Mouse (Mus musculus): ENCODE data around the gene Enpp5. TPM values are rescaled to one million over a fixed set of nuclear protein-coding genes. Genes with fewer than 3 reads are reported as not detected.
A peak's percentile ranks its signal among the peaks of the same experiment; 100 is the strongest.

The Enpp5 gene
- polyA plus RNA-seq, 1 experiment from 2014 or later = 10.7 TPM

DNA sequence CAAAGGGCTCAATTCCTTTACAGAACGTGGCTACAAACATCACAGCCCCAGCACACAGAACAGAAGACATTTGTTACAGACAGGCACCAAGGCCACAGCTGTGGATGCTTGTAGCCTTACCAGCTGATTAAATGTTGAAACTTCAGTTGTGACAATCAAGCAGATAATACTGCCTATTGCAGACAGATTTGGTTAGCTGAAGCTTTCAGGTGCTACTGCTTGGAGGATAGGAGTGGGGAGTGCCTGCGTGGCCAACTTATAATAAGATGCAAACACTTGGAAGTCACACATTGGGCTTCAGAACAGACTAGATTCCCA lies 811 bp upstream of the Enpp5 start:
- Histone ChIP-seq H3K4me2 (ENCODE audit: low read depth, low read length) (no peak overlapping the region), H3K4me1 (ENCODE audit: control insufficient read depth, low read depth, low read length) (no peaks in the 10 kb centered on the region; the same call in 1 of the 2 replicates), H3K9me3 (replicated peaks; ENCODE audit: control insufficient read depth, low read length) (no peaks in the 10 kb centered on the region), H3K9ac (ENCODE audit: low read depth, low read length) (no peak overlapping the region), H3K36me3 (ENCODE audit: control insufficient read depth, insufficient read depth) (no peaks in the 10 kb centered on the region), H3K27ac (ENCODE audit: low read length) (no peak overlapping the region), H3K27me3 (ENCODE audit: control insufficient read depth, insufficient read depth, low read depth, low read length) (no peaks in the 10 kb centered on the region), H3K4me3 (ENCODE audit: low read depth, low read length) (no peak overlapping the region)
- ATAC-seq (ENCODE audit: low read depth) = no peak
- 55% methylated on average over 2 of the region's 2 CpGs for WGBS (ENCODE audit: insufficient replicate concordance)

DNA sequence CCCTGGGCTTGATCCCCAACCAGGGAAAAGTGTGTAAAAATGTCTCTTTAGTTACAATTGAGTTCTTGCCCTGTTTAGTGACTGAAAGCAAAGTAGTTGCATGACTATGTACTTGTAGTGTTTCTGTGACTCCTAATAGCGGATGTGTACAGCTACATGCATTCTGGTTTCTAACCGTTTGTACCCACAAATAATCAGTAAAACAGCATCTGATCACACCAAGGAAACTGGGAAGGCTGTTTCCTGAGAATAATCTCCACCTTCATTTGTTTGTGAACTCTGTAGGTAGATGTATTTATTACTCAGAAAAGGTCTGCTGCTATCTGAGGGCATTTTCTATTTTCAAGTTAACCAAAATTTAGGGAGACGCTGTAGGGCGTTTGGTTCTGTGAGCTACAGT lies 4.5 kb downstream of the Enpp5 start:
- no peak overlapping the region for H3K4me2 ChIP-seq (ENCODE audit: low read depth, low read length)
- H3K36me3 ChIP-seq (ENCODE audit: control insufficient read depth, insufficient read depth) = no peaks in the 10 kb centered on the region
- H3K4me3 ChIP-seq (ENCODE audit: low read depth, low read length) = no peak overlapping the region
- H3K27ac ChIP-seq (ENCODE audit: low read length) = no peak overlapping the region
- H3K9ac ChIP-seq (ENCODE audit: low read depth, low read length) = no peak overlapping the region
- WGBS (ENCODE audit: insufficient replicate concordance) = 45% methylated on average over 4 of the region's 4 CpGs
- H3K27me3 ChIP-seq (ENCODE audit: control insufficient read depth, insufficient read depth, low read depth, low read length) = no peaks in the 10 kb centered on the region
- no peaks in the 10 kb centered on the region for H3K9me3 ChIP-seq (replicated peaks; ENCODE audit: control insufficient read depth, low read length)
- H3K4me1 ChIP-seq (ENCODE audit: control insufficient read depth, low read depth, low read length) = no peaks in the 10 kb centered on the region; the same call in 1 of the 2 replicates
- ATAC-seq (ENCODE audit: low read depth) = no peak

DNA sequence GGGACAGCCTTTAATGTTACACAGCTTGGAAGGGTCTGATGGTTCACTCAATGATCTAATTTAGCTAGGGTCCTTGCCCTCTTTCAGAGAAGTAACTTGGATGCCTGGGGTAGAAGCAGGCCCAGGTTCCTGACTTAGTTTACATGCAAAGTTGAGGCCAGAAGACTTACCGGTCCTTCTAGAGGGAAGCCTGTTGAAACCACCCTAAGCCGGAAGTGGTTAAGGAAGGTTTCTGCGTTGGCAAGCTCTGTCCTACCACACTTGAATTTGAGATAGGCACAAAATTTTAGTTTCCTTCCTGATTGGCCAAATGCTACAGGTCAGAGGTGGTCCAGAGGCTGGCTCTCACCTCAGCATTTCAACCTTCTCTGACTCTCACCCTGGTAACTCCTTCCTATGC lies 9.6 kb downstream of the Enpp5 start:
- Histone ChIP-seq H3K4me1 (ENCODE audit: control insufficient read depth, low read depth, low read length) (no peaks in the 10 kb centered on the region), H3K4me2 (ENCODE audit: low read depth, low read length) (no peak overlapping the region), H3K9me3 (replicated peaks; ENCODE audit: control insufficient read depth, low read length) (no peaks in the 10 kb centered on the region), H3K27ac (ENCODE audit: low read length) (no peak overlapping the region), H3K36me3 (ENCODE audit: control insufficient read depth, insufficient read depth) (no peaks in the 10 kb centered on the region), H3K9ac (ENCODE audit: low read depth, low read length) (no peak overlapping the region), H3K4me3 (ENCODE audit: low read depth, low read length) (no peak overlapping the region), H3K27me3 (ENCODE audit: control insufficient read depth, insufficient read depth, low read depth, low read length) (no peaks in the 10 kb centered on the region)
- ATAC-seq (ENCODE audit: low read depth) = no peak
- WGBS (ENCODE audit: insufficient replicate concordance) = 51% methylated on average over 3 of the region's 3 CpGs

DNA sequence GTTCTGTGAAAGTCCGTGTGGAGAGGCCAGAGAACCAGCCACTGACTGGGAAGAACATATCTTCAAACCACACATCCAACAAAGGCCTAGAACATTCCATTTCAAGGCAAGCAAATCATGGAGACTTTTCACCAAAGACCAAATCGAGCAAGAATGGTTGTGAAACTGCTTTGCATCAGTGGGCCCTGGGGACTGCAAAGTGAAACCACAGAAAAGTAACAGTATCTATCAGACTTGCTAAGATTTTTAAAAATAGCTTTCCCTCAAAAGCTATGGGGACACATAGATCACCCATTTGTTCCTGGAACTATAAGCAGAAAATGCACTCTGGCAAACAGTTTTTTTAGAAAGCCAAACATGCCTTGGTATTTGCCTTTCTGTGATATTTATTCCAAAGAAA lies 12.3 kb downstream of the Enpp5 start:
- H3K4me1 ChIP-seq (ENCODE audit: control insufficient read depth, low read depth, low read length) = no peaks in the 10 kb centered on the region
- H3K27me3 ChIP-seq (ENCODE audit: control insufficient read depth, insufficient read depth, low read depth, low read length) = no peaks in the 10 kb centered on the region
- 40% methylated on average over 2 of the region's 2 CpGs for WGBS (ENCODE audit: insufficient replicate concordance)
- no peak overlapping the region for H3K4me3 ChIP-seq (ENCODE audit: low read depth, low read length)
- no peak overlapping the region for H3K9ac ChIP-seq (ENCODE audit: low read depth, low read length)
- ATAC-seq (ENCODE audit: low read depth) = no peak
- no peaks in the 10 kb centered on the region for H3K36me3 ChIP-seq (ENCODE audit: control insufficient read depth, insufficient read depth)
- H3K4me2 ChIP-seq (ENCODE audit: low read depth, low read length) = no peak overlapping the region
- no peaks in the 10 kb centered on the region for H3K9me3 ChIP-seq (replicated peaks; ENCODE audit: control insufficient read depth, low read length)
- no peak overlapping the region for H3K27ac ChIP-seq (ENCODE audit: low read length)

DNA sequence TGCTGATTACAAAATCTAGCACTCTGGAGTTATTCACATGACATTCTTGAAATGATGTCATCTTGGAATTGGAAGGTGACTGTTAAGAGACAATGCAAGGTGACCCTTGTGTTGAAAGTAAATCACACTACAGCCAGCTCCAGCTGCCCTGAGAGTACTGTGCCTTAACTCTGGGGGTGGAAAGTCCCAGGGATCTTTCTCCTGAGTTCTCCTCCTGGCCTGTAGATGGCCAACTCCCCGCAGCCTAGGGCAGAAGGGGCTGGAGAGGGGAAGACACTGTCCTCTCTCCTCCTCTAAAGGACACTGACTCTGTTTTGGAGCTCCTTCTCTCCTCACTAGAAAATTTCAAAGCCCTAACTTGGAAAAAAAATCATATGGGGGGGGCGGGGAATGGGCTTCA lies 12.9 kb downstream of the Enpp5 start:
- 53% methylated on average over 2 of the region's 2 CpGs for WGBS (ENCODE audit: insufficient replicate concordance)

DNA sequence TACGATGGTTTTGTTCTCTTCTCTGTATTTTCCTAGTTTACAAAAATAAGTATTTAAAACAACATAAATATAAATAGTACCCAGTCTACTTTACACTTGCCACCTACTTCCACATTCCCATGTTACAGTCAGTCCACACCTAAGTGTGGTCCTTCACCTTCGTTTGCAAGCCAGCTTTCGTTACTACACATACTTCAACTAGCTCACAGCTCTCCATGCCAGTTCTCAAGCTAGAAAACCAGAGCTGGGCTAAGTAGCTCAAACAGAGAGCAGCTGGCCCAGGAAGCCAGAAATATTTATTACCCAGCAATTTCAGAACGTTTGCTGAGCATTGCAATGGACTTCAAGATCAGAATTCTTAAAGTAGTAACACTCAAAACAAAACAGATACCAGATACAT lies 21.9 kb downstream of the Enpp5 start:
- Histone ChIP-seq H3K36me3 (ENCODE audit: control insufficient read depth, insufficient read depth) (no peaks in the 10 kb centered on the region; the same call in 1 of the 2 replicates), H3K27me3 (ENCODE audit: control insufficient read depth, insufficient read depth, low read depth, low read length) (no peaks in the 10 kb centered on the region), H3K4me1 (ENCODE audit: control insufficient read depth, low read depth, low read length) (peaks cover 10% of the 10 kb centered on the region), H3K4me3 (ENCODE audit: low read depth, low read length) (no peak overlapping the region), H3K9me3 (replicated peaks; ENCODE audit: control insufficient read depth, low read length) (no peaks in the 10 kb centered on the region), H3K4me2 (ENCODE audit: low read depth, low read length) (no peak overlapping the region), H3K27ac (ENCODE audit: low read length) (no peak overlapping the region), H3K9ac (ENCODE audit: low read depth, low read length) (no peak overlapping the region)
- no peak for ATAC-seq (ENCODE audit: low read depth)
- 69% methylated on average over 4 of the region's 4 CpGs for WGBS (ENCODE audit: insufficient replicate concordance)

More for the DNA sequence above, 12.9 kb downstream of the Enpp5 start:
- H3K27ac ChIP-seq (ENCODE audit: low read length) = no peak overlapping the region
- no peaks in the 10 kb centered on the region for H3K27me3 ChIP-seq (ENCODE audit: control insufficient read depth, insufficient read depth, low read depth, low read length)
- H3K9ac ChIP-seq (ENCODE audit: low read depth, low read length) = no peak overlapping the region
- no peak for ATAC-seq (ENCODE audit: low read depth)
- no peaks in the 10 kb centered on the region for H3K36me3 ChIP-seq (ENCODE audit: control insufficient read depth, insufficient read depth)
- no peak overlapping the region for H3K4me3 ChIP-seq (ENCODE audit: low read depth, low read length)
- H3K4me1 ChIP-seq (ENCODE audit: control insufficient read depth, low read depth, low read length) = no peaks in the 10 kb centered on the region
- no peaks in the 10 kb centered on the region for H3K9me3 ChIP-seq (replicated peaks; ENCODE audit: control insufficient read depth, low read length)
- no peak overlapping the region for H3K4me2 ChIP-seq (ENCODE audit: low read depth, low read length)

DNA sequence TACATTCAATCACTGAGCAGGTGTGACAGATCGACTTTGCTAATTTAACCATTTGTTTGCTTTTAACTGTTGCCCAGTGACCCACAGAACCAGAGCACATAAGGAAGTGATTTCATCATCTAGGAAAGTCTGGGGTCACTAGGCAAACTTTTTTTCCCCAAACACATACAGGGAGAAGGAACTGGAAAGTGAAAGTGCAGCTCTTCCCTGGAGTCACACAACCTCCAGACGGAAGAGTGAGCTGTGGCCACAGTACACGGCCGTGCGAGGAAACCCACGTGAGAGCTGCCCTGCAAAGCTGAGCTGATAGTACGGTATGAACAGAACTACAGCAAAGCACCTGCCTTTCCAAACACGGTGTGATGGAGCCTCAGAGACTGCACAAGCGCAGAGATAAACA lies 22.3 kb downstream of the Enpp5 start:
- 54% methylated on average over 9 of the region's 9 CpGs for WGBS (ENCODE audit: insufficient replicate concordance)
- no peak for ATAC-seq (ENCODE audit: low read depth)
- Histone ChIP-seq H3K36me3 (ENCODE audit: control insufficient read depth, insufficient read depth) (no peaks in the 10 kb centered on the region; the same call in 1 of the 2 replicates), H3K27me3 (ENCODE audit: control insufficient read depth, insufficient read depth, low read depth, low read length) (no peaks in the 10 kb centered on the region), H3K9me3 (replicated peaks; ENCODE audit: control insufficient read depth, low read length) (no peaks in the 10 kb centered on the region), H3K4me2 (ENCODE audit: low read depth, low read length) (peak overlapping the region; percentile 41), H3K9ac (ENCODE audit: low read depth, low read length) (no peak overlapping the region), H3K4me1 (ENCODE audit: control insufficient read depth, low read depth, low read length) (peaks cover 10% of the 10 kb centered on the region), H3K27ac (ENCODE audit: low read length) (peak overlapping the region; percentile 48), H3K4me3 (ENCODE audit: low read depth, low read length) (peak overlapping the region; percentile 19; the same call in 1 of the 2 replicates)

DNA sequence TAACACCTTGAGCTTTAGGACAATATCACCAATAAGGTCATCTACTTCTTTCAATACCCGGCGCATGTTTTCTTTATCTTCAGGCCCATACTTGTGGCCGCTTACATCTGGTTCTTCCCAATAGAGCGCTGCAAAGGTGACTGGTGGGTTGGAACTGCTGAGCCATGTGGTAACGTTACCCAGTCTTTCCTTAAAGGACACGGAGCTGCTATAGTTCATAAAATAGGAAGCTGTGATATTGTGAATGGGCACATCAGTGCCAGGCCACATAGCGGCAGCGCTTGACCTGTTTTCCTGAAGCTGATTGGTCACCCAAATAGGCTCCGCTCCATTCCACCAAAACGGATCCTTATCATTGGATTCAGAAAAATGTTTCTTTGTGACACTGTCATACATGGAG lies 23.3 kb downstream of the Enpp5 start:
- no peak overlapping the region for H3K9ac ChIP-seq (ENCODE audit: low read depth, low read length)
- H3K4me1 ChIP-seq (ENCODE audit: control insufficient read depth, low read depth, low read length) = peaks cover 10% of the 10 kb centered on the region
- no peak for ATAC-seq (ENCODE audit: low read depth)
- no peak overlapping the region for H3K27ac ChIP-seq (ENCODE audit: low read length)
- H3K36me3 ChIP-seq (ENCODE audit: control insufficient read depth, insufficient read depth) = no peaks in the 10 kb centered on the region; the same call in 1 of the 2 replicates
- H3K27me3 ChIP-seq (ENCODE audit: control insufficient read depth, insufficient read depth, low read depth, low read length) = no peaks in the 10 kb centered on the region
- WGBS (ENCODE audit: insufficient replicate concordance) = 81% methylated on average over 10 of the region's 10 CpGs
- H3K4me3 ChIP-seq (ENCODE audit: low read depth, low read length) = no peak overlapping the region
- H3K4me2 ChIP-seq (ENCODE audit: low read depth, low read length) = no peak overlapping the region
- no peaks in the 10 kb centered on the region for H3K9me3 ChIP-seq (replicated peaks; ENCODE audit: control insufficient read depth, low read length)

DNA sequence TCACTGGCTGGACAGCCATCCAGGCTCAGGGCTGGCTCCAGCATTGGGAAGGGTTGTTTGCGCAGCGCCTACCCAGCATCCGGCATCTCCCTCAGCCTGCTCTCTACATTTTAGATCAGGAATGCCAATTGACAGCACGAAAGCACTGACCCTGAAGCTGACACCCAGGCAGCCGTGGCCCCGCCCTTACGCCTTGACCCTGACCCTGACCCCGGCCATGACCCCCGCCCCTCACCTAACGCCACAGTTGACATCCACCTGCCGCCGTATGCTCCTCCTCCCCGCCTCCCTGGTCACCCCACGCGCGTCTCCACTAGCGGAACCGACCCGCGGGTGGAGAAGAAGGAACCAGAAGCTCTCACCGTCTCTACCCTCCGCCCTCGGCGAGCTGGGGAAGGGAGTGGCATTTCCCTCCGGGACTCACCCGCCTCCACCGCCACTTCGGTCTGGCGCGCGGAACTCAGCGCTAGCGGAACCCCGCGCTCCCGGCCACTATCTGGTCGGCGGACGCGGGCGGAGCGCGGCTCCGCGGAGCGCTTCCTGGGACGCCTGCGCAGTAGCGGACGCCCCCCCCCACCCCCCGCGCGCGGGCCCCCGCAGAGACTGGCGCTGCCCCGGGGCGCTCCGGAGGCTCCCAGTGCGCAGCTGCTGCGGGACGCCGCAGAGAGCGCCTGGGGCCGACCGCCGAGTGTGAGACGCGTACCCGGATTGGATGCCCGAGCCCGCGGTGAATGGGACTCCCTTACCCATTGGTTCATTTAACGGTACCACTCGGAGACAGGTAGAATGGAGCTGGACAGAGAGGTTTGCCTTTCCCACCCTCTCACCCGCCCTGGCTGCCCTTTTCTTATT lies 26.9 kb downstream of the Enpp5 start, which contains the start of gene Enpp4:
Enpp4 (minus strand) TSS at position 523 of the 852 bp plus-strand sequence.
- H3K4me2 ChIP-seq (ENCODE audit: low read depth, low read length) = peak within 1 kb of the TSS; percentile 76
- no peaks in the 10 kb centered on the region for H3K36me3 ChIP-seq (ENCODE audit: control insufficient read depth, insufficient read depth)
- H3K27me3 ChIP-seq (ENCODE audit: control insufficient read depth, insufficient read depth, low read depth, low read length) = no peaks in the 10 kb centered on the region
- H3K9ac ChIP-seq (ENCODE audit: low read depth, low read length) = peak within 1 kb of the TSS; percentile 73
- ATAC-seq (ENCODE audit: low read depth) = peak; percentile 97
- H3K4me3 ChIP-seq (ENCODE audit: low read depth, low read length) = peak within 1 kb of the TSS; percentile 75
- H3K4me1 ChIP-seq (ENCODE audit: control insufficient read depth, low read depth, low read length) = peaks cover 10% of the 10 kb centered on the region
- peak within 1 kb of the TSS; percentile 83 for H3K27ac ChIP-seq (ENCODE audit: low read length)
- WGBS (ENCODE audit: insufficient replicate concordance) = under 1% methylated on average over 75 of the region's 76 CpGs
- H3K9me3 ChIP-seq (replicated peaks; ENCODE audit: control insufficient read depth, low read length) = no peaks in the 10 kb centered on the region

Data from liver, embryonic 16.5 days (tissue).